Mouse (Mus musculus): ENCODE results near the gene Gm10130.
"Not testable (repeated sequence)": the region's sequence is repeated elsewhere in the genome, so short reads cannot be mapped to it uniquely, and the experiment has no call there.

The Gm10130 gene

DNA sequence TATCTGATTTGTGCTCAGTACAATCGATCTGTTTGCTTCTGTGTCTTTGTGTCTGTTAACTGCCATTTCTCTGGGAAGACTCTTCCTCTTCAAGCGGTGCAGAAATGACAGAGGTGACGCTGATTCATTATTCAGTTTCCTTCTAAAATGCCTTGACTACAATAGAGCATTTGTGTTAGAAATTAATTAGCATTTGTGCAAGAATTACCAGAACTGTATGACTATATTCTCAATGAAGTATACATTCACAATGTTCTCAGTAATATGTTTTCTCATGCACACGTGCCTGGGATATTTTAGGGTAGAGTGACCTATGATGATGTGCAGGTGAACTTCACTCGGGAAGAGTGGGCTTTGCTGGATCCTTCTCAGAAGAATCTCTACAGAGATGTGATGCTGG is at the start of gene Gm10130:
TSS of gene Gm10130 (plus strand) at position 301 of the 400 bp plus-strand sequence.
- DNase-seq = no peak

DNA sequence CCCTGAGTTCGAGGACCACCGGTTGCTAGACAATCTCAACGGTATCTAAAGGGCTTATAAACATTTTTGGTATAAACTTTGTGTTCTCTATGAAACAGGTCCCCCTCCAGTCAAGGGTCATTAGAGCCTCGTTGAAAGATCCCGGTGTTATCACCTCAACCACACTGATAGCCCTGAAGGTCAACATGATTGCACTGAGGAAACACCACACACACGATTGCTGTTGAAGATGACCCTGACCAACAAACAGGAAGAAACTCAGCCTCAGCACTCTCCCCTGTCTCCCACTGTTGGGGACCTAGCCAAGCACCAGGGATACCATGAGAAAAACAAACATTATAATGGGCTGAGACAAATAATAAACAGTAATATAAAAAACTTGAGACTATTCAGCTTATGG is 29.8 kb upstream of the Gm10130 start:
- DNase-seq = no peak

DNA sequence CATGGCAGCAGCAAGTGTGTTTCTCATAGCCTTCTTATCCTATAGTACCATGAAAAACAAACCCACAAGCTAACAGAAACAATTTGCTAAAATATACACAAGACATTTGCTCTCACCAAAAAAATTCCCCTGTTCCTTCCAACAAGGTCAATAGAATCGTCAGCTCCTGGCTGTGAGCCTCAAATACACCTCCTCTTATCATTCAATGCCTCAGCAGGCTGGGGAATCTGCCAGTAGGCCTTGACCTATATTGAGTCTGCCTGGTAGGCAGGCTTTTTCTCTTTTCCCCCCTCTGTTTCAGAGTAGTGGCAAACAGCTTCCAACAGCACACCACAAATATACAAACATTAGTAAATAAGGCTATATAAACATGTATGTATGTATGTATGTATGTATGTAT is 24.4 kb upstream of the Gm10130 start:
- DNase-seq = no peak

DNA sequence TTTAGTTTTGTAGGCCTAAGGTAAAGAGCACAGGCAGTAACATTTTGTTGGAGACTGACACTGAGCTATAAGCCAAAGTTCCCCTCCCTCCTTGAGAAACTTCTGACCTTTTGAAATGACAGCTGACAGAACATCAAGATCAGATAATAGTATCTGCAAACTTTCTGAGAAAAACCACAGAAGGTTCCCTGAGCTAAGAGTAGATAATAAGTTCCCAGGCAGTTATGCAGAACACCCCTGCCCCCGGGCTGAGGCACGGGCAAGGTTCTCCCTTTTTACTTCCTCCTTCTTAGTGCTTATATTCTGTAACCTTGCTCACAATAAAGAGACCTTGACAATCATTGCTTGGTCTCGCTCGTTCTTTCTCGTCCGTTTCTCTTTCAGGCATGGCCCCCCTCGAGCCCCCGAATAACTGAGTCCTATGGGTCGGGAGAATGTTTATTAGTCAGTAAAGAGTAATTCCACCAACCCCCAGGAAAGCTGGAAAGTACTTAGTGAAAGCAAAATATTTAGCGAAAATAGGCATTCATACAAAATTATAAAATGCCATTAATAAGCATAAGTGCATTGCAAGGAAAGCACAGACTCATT is 16.2 kb upstream of the Gm10130 start:
- no peak for DNase-seq

DNA sequence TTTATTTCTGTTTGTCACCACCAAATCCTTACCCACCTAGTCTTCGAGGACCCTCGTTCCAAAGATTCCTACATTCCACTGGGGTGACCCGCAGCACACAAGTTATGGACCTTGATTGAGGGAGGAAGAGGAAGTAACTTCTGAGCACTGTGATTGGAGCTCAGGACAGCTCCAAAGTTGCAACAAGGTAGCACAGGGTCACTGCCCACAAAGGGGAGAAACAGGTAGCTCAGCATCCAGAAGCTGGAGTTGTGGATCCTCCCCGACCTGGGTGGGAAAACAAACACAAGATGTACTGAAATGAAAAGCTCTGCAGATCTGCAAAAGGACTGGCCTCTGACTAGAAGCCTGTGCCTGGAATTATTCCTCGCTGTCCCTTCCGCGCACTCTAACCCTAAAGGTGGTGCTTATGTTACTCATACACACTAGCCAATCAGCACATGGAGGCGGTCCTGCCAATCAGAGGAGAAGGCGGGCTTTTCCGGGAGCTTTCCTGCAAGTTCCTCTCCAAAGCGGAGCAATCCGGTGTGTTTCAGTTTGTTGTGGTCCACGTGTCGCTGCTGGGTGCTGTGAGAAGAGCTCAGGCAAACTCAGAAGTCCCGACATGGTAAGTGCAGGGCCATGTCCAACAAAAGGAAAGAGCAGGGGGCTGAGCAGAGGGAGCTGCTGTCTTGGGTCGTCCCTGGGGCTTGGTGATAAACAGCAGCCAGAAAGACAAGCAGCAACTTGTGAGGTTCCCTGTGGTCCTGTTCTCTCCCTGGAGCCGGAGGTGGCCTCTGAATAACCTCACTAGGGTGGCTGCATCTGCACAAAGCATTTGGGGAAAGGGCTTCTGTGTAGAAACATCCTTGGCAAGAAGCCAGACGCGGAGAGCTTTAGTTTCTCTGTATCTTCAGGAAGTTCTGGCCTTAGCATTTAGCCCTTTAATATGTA is 12.3 kb upstream of the Gm10130 start:
- DNase-seq = peak; percentile 85

DNA sequence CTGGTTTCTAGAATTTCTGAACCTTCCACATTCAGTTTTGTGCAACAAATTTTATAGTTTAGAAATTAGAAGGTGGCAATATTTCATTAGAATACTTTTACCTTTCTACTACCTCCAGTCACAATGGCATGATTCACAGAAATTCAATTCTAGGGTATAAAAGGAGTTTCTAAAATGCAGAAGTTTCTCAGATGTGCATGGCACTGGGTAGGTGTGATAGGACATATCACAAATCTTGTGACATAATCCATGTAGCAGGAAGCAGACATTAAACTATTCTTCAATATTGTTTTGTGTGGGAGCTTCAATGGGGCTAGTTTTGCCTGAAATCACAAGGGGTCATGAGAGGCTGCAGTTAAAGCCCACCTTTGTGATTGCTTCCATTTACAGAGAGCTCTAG is 7.4 kb upstream of the Gm10130 start:
- no peak for DNase-seq

DNA sequence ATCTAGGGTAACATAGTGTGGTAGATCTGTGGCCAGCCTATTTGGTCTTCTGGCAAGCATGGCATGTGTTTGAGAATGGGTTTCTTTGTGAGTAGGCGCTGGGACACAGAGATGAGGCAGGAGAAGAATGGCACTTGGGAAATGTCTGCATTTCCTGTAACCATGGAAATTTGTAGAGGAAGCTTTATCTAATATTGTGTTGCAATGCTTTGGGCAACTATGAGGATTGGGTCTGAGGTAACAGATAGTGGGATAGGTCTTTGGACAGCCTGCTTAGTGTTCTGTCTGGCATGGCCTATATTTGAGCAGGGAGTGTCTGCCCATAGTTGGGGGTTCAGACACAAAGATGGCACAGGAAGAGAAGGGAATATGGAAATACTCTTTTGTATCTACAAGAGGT is 4.5 kb upstream of the Gm10130 start:
- no peak for DNase-seq

DNA sequence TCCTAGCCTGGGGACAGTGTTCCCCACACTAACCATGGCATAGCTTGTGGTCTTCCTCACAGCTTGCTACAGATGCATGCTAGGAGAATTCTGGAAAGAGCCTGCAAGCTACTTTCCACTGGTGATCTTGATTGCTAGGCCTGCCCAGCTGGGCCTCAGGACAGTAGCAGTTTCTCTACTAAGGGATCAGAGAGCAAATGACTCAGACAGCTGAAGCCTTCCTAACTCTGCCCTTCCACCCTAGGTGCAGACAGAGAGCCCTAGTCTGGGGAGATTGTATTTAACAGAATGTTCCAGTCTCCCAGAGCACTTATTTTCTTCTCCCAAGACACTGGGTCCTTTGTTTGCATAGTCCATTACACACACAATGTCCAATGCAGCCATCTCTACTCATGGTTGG is 33.6 kb downstream of the Gm10130 start:
- not testable (repeated sequence) for DNase-seq

DNA sequence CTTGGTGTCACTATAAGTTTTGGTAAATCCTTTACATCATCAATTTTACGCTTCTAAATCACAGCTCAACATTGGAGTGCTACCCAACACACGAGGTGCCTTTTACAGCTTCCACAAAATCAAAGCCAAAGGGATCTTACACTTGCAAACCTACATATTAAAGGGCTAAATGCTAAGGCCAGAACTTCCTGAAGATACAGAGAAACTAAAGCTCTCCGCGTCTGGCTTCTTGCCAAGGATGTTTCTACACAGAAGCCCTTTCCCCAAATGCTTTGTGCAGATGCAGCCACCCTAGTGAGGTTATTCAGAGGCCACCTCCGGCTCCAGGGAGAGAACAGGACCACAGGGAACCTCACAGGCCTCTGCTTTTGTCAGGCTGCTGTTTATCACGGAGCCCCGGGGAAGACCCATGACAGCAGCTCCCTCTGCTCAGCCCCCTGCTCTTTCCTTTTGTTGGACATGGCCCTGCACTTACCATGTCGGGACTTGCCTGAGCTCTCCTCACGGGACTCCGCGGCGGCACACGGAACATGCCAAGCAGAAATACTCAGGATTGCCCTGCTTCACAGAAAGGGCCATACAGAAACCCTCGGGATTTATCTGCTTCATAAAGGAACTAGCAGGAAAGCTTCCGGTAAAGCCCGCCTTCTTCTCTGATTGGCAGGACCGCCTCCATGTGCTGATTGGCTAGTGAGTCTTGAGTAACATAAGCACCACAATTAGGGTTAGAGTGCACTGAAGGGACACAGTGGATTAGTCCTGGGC is 38.8 kb downstream of the Gm10130 start, which contains the start of gene 3300002I08Rik:
TSS of gene 3300002I08Rik (minus strand) at position 653 of the 765 bp plus-strand sequence.
- DNase-seq = peak; percentile 83

DNA sequence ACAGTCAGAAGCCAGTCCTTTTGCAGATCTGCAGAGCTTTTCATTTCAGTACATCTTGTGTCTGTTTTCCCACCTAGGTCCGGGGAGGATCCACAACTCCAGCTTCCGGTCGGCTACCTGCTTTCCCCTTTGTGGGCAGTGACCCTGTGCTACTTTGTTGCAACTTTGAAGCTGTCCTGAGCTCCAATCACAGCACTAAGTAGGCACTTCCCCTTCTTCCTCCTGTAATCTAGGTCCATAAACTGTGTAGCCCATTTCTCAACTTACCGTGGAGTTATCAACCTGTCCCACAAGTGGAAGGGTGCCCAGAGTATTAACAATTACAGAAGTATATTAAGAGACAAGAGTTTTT is 39.4 kb downstream of the Gm10130 start:
- DNase-seq = no peak

DNA sequence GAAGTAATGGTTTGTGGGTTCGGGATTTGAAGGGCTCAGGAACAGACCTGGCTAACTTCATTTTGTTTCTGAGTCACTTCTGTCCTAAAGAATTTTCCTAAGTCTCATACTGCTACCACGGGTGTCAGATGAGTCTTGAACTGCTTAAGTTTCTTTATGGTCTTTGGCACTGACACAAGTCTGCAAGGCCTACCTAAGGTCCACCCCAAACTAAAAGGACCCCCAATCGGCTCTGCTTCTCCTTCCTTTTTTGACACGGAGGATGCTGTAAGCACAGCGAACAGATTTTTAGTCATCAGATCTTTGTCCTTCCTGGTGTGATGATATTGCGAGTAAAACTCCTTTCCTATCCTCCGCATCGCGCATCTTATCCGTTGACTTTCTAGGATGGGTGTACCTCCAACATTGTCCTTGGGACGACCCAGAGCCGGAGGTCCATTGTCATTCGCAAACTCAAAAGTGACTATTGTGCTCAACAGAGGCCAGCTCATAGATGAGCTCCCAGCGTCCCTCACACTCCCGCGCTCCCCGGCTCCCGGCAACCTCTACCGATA is 62.1 kb downstream of the Gm10130 start:
- not testable (repeated sequence) for DNase-seq

DNA sequence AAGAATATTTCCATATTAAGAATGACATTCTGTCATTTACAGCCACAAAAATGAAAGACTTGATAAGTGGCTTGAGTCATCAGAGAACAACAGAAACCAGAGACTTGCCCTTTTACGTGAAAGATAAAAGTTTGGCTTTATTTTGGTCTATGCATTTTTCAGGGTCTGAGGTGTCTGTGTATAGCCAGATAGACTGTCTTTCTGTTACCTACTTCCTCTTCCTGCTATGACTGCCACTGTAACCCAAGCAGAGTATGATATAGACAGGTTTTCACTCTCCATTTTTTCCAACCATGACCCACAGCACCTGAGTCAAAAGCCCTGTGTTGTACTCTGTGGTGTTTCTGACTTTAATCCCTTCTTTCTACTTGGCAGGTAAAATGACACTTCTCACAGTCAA is 66.7 kb downstream of the Gm10130 start:
- no peak for DNase-seq

DNA sequence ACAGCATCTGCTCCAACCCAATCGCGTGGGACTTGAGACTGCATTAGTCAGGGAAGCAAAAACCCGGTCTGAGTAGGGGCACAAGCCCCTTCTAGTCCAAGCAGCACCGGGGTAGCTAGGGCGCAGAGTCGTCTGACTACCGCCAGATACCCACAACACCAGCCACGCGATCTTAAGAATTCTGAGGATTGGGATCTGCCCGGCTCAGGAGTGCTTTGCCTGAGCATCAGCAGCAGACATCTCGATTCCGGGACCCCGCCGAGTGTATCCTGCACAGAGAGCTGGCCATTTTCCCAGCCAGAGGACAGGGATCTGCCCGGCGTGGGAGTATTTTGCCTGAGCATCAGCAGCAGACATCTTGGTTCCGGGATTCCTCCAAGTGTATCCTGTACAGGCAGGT is 88.6 kb downstream of the Gm10130 start:
- DNase-seq = not testable (repeated sequence)
